Mouse (Mus musculus): ENCODE measurements at regions not wholly inside any gene's neighbourhood (a gene's known extent, or its start where the extent isn't known, plus 50 kb on each side); places are given as distances from the start of the nearest gene placed in this dataset.
"Not testable (repeated sequence)": the region's sequence is repeated elsewhere in the genome, so short reads cannot be mapped to it uniquely, and the experiment has no call there.

DNA sequence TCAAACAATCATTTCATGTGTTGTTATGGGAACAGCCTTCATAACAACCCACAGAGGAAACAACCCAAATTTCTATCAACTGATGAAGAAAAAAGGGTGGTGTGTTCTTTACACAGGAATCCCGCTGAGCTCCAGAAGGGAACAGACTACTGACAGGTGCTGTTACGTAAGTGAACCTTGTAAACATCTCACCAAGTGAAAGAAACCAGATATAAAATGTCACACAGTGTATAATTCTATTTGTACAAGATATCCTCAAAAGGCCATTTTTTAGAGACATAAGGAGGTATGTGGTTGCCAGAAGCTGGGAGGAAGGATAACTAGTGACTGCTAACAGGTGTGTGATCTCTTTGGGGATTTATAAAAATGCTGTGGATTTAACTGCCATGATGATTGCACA is 119.9 kb downstream of the Plod2 start:
- no peak for DNase-seq (ENCODE audit: low spot score)

DNA sequence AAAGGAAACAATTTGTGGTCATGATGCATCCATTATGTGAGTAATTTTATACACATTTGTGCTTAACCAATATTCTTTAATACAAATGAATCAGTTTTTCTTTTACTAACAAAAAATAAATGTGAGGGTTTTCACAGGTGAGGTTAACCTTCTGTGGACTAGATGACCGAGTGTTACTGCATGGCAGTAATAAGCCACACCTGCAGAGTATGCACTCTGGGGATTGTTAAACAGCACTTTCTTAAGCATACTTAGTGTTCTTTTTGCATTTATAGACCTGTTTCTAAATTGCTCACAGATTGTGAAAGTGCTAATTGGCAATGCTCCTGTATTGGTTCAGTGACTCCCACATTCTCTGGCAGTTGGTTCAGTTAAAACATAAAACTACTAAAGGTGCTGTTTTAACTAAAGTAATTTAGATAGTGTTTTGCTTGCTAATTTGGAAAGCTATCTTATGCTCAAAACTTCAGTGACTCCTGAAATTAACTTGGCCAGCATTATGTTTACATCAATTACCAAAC is 125.4 kb downstream of the Plod2 start:
- no peak for DNase-seq (ENCODE audit: low spot score)

DNA sequence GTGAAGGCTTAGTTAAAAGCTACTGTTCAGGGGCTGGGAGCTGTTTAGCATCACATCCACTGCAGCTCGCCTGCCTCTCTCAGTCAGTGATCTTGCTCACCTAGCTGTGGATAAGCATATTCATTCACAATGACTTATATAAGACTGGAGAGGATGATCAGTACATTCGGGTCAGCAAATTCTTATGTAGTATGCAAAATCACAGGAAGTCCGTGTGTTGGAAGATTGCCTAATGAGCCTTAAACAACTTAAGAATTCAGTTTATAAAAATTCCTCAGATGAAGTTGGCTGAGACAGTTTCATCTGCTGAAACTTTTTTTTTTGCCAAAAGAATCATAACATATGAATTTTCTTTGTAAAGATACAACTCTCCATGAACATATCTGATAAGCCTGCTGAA is 129.9 kb downstream of the Plod2 start:
- no peak for DNase-seq (ENCODE audit: low spot score)

DNA sequence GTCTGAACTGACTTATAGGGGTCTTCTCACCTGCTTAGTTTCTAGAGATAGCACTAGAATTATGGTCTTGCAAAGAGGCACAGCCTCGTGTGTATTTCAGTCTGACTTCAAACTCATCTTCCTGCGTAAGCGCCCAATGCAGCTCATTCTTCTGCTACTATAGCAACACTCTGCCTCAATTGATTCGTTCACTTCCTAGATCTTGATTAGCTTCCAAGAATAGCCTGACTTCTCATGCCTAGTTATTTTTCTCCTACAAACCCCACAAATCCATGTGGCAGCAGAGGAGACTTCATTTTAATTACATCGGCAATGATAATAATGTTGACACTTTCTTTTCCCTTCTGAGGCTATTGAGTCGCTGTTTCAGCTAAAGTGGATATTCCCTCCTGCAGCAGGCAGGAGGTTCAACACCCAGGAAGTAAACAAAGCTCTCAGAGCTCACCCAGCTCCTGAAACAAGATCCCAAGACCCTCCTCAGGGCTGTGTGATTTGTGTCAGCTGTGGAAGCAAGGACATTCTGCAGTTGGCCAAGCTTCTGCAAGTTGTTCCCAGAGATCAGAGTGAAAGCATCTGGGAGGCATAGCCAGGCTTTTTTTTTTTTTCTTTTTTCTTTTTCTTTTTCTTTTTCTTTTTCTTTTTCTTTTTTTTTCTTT is 152.5 kb downstream of the Plod2 start:
- no peak for DNase-seq (ENCODE audit: low spot score)

DNA sequence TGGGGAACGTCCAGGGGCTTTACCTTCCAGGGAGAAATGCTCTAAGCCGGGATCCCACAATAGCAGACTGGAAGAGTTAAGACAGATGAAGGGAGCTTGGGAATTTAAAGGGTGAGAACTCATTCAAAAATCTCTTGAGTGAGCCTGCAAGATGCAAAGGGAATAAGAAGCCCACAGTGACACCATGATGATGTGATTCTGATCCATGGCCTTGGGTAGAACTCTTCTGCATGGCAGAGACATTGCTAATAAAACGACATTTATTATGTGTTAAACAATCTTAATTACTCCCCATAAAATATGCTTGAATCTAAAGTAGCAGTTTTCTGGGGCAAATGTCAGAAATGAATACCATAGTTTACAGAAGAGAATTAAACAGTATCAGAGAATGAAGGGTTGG is 155.9 kb downstream of the Plod2 start:
- no peak for DNase-seq (ENCODE audit: low spot score)

DNA sequence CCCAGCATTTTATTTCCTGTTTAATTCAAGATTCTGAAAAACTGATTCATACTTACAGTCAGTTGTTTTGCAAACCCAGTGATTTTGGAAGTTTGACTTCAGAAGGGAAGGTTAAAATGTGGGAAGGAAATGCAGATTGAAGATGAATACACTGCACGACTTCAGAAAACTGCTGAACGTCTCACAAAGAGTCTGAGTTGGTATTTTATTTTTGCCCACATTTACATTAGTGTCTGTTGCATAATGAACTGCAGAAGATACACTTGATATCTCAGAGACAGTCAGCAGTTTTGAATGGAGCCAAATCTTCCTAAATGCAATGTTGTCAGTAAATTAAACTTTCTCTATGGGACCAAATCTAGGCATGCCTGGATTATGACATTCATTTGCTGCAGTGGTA is 162.7 kb downstream of the Plod2 start:
- no peak for DNase-seq (ENCODE audit: low spot score)

DNA sequence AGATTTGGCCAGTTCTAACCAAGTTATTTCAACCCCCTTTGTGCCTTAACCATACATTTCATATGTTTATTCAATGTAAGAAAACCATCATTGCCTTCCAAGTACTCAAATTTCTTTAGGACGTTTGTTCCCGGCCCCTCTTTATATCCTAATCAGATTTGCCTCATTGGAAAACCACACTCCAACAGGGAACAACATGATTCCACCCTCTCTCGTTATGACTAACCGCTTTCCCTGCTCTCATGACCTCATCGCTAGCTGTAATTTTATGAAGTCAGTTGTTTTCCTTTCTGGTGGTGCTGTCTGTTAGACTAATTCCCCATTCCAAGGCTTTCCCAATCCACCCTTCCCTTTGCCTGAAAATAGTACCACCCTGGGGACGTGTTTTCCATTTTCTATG is 165.0 kb downstream of the Plod2 start:
- no peak for DNase-seq (ENCODE audit: low spot score)

DNA sequence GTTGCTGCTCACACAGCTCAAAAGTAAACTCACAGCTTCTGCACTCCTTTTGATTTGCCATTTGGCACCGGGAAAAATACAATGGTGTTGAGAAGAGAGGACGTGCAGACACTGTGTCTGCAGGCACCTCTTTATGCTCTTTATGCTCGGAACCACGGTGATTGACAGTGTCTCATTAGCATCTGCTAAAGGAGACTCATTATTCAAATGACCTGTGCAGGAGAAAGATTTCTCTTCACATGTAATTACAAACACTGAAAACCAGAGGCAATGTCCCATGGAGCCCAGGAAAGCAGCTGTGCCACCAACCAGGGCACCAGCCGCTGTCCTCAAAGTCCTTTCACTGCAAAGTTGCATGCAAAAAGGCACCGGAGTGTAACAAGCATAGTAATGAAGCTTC is 175.2 kb downstream of the Plod2 start:
- no peak for DNase-seq (ENCODE audit: low spot score)

DNA sequence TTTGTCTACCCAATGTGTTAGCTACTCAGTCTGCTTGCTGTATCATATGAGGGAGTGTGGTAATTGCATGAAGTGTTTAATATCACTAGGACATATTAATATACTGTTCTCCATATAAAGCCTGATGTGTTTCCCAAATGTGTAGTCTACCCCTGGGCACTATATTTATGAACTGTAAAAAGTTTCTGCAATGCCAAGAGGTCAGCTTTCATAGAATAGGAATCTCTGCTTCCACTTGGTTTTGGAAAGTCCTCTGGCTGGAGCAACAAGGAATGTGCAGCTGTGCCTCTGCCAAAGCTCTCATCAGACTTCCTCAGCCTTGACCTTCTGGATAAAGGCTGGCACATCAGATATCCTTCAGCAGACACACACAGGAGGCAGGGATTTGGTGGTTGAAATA is 176.3 kb downstream of the Plod2 start:
- DNase-seq (ENCODE audit: low spot score) = no peak

DNA sequence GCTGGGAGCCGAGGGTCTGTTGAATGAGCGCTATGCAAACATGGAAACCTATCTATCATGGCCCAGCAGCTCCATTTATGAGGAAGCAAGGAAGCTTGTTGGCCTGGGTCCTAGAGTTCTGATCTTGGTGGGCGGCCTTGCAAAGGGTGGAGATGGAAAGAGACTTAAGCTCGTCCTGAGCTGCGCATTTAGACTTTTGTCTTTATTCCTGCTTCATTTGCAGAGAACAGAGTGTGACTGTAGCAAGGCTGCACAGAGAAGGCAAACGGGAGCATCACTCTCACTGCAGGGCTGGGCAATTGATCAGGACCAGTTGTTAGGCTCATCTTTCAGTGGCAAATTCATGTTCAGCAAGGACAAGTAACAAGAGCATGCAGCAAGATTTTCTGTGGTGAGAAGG is 177.2 kb downstream of the Plod2 start:
- DNase-seq (ENCODE audit: low spot score) = no peak

DNA sequence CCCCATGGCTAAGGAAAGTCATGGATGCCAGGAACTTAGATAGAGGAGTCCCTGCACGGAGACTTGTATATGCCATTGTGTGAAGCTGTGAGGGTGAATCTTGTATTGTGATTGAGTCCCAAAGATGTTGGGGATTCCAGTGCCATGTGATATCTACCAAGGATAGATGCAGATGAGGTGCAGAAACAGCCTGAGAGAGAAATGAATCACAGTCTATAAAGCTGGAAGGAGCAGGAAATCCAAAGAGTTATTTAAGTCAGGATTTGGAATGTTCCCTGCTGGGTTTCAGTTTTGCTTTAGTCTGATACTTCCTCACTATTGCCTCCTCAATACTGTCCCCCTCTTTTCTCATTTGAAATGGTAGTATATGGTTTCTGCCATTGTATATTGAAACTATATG is 186.8 kb downstream of the Plod2 start:
- no peak for DNase-seq (ENCODE audit: low spot score)

DNA sequence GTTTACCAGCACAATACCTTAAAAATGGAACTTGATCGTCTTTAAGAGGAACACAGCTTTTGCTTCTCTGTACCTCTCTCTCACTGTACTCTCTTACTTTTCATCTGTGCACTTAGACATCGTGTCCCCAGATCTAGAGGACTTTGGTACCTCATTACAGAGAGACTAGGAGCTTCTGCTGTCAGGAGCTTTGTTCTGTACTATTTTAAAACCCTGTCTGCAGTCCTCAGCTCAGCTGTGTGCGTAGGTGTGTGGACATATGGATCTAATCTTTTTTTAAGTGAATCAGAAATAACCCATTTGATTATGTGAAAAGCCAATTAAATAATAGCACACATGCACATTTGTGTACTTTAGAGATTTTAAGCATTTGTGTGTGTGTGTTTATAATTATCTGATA is 189.4 kb downstream of the Plod2 start:
- no peak for DNase-seq (ENCODE audit: low spot score)

DNA sequence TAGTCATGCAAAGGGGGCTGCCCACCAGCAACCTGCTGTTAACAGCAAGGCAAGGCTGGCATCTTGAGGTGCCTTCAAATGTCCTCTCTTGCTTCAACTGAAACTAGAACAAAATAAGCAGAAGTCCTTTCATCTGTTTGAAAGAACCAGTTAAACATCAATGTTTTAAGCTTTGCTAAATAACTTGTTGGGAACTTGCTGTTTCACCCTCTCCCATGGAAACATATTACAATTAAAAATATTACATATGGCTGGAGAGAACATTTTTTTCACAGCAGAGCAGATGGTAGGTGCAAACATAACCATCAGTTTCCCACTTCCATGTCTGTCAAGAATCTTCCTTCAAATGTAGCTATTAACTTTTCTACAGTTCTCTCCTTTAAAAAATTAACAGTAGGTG is 225.5 kb downstream of the Plod2 start:
- DNase-seq (ENCODE audit: low spot score) = no peak

DNA sequence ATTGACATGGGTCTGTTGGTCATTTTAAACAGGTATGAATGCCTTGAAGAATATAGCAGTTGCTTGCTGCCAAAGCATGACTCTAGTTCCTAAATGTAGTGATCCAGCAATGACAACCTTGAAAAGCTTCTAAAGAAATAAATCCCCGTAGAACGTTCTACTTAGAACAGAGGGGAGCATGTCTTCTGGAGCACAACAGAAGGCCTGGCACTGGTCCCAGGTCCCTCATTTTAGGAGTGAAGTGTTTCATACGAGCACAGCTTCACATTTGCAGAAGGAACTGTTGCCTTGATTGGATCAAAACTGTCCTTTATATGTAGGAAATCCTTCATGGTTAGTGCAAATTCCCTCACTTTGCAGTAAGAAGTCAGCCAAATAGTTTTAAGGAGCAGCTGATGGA is 226.4 kb downstream of the Plod2 start:
- no peak for DNase-seq (ENCODE audit: low spot score)

DNA sequence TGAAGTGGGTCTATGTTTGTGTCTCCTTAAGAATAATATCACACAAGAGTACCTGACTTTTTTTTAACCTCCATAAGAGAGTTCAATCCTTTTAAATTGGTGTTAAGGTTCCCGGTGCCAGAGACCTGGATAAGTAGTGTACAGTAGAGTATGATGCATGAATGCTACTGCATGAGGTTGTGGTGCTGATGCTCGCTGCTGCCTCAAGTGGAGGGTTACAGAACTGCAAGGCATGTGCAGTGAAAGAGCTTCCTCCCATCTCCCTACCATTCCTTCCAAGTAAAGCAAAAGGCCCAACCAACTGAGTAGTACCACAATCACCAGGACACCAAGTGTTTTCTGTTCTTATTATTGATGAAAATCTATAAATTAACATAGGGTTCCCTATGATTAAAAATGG is 227.5 kb downstream of the Plod2 start:
- DNase-seq (ENCODE audit: low spot score) = no peak

DNA sequence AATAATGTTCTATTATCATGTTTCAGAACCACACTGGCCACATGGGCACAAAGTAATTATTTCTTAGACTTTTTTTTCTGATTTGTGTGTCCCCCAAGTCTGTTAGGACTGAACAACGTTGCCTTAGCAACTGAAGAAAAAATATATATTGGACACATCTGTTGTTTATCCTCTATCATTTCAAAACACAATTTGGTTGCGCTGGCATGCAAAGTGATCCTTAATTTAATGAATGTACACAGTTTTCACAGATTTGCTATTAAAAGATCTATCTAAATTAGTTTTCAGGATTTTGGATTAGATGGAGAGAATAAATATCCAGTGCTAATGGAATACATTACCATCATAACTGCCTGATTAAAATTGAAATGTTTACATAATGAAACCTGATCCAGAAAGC is 229.0 kb downstream of the Plod2 start:
- DNase-seq (ENCODE audit: low spot score) = no peak

DNA sequence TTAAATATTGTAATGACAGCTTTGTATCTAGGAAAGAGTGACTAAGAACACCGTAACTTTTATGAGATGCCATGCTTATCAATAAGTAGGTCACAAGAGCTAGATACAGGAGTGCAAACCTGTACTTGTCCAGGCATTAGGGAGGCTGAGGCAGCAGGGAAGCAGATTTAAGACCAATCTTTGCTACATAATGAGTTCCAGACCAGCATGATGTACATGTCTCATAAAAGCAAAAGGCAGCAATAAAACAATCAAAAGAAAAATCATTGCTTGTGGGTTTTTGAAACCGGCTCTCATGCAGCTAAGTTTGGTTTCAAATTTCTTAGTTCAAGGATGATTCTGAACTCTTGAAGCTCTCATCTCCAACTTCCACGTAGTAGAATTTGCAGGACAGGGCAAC is 229.7 kb downstream of the Plod2 start:
- no peak for DNase-seq (ENCODE audit: low spot score)

DNA sequence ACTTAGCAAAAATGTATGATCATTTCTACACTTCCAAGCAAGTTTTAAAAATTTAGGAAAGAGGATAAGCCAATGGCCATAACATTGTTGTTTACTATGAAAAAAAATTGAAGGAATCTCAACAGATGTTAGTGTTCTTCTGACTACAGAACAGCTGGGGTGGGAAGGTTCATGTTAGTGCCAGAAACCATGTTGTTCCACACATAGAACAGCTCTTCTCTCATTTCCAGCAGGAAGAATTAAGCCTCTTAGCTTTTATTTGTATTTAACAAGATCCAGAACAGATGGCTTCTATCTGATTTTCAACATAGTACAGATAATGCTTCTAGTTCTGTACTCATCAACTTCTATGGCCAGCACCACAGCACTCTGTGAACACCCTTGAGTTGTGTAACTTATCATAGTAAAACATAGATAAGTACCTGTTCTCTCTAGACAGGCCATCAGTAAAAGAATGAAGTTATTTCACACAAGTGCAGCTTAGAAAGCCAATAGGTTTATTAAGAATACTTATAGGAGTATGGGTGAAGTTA is 241.0 kb downstream of the Plod2 start:
- DNase-seq (ENCODE audit: low spot score) = no peak

DNA sequence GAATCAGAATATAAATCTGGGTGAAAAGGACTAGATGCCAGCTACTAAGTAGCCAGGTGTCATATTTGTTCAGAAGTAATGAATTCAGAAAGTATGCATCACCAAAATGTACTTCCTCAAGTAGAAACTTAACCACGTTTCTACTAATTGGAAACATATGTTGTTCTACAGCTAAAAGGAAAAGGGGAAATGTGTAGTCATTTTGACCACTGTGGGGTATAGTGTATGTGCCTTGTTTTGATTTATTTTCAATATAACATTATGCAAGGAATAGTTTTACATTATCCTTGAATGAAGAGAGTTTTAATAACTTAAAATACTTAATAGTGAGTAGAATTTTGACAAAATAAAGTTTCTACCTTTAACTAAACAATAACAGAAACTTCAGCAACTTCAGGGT is 257.7 kb downstream of the Plod2 start:
- DNase-seq (ENCODE audit: low spot score) = no peak

DNA sequence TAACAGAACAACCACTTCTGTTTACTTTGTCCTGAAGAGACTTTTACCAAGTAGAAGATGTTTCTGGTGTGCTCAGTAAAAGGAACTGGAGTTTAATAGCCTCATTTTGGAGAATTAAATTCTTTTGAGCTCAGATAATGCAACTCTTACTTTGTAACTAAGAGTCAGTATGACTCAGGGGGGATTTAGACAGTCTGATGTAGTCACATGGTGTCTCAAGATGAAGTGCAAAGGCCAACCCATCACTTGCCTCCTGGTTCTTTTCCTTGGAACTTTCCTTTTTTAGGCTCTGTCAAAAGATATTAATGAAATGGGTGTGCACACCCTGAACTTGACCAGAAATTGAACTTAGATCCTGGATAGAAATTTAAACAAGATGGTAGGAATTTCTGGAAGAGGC is 267.4 kb downstream of the Plod2 start:
- DNase-seq (ENCODE audit: low spot score) = no peak

DNA sequence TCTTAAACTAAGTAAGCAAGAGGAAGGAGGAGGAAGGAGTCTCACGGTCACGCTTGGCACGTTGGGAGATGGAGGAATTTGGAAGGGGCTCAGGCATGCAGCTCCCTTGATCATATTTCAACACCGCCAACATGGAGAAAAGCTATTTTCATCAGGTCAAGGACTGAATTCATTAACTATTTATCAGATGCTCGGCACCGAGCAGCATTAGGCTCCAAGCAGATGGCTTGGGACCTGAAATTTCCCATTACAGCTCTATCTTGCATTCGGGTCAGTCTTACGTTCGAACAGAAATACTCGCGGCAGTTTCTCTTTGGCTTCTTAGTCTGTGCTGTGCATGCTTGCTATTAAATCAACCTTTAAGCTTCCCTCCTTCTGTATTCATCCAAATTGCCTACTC is 278.7 kb downstream of the Plod2 start:
- DNase-seq (ENCODE audit: low spot score) = no peak

DNA sequence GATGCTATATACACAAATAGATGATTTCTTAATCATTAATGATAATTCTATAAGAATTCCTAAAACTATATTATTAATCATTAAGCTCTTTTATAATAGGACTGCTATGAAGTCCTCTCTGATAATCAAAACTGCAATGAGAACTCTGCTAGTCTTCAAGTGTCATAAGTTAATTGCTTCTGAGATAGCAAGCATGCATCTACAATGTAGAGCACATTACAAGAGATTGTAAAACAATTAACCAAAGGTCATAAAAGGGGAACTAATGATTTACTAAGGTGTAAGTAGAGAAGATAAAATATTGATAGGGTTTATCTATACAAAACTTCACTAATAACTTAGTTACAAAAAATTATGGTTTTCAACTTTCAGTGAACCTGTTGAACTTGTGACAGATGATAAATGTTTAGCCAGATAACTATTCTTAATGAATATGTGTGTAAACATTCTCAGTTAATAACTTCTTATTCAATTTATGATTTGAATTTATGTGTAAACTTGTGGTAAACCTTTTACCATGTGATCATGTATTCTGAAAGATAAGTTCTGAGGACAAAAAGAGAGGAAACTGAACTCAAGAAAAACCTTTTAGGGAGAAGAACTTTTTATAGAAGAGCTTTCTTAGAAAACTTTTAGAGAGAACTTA is 284.8 kb downstream of the Plod2 start:
- DNase-seq (ENCODE audit: low spot score) = no peak

DNA sequence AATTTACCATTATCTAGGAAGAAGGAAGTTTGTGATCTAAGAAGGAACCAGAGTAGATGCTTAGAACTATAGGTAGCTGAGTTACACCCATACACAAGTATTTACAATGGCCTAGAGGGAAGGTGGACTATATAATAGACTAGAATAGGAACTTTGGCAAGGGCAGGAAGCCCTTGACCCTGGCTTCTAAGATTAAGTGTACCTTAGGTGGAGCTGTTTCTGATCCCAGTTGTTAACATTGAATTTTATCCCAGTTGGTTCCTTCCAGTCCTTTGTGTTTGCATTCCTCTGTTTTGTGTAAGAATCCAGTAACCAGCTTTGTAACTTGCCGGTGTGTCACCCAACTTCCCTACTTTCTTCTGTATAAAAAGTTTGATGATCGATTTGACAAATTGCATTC is 294.1 kb downstream of the Plod2 start:
- DNase-seq (ENCODE audit: low spot score) = not testable (repeated sequence)
